Mouse (Mus musculus): ENCODE results near the gene Arl9. TPM values are rescaled to one million over a fixed set of nuclear protein-coding genes. Genes with fewer than 3 reads are reported as not detected.
"Not testable (repeated sequence)": the region's sequence is repeated elsewhere in the genome, so short reads cannot be mapped to it uniquely, and the experiment has no call there.

Gene Arl9
- polyA plus RNA-seq, 1 experiment from 2014 or later, result not detected

DNA sequence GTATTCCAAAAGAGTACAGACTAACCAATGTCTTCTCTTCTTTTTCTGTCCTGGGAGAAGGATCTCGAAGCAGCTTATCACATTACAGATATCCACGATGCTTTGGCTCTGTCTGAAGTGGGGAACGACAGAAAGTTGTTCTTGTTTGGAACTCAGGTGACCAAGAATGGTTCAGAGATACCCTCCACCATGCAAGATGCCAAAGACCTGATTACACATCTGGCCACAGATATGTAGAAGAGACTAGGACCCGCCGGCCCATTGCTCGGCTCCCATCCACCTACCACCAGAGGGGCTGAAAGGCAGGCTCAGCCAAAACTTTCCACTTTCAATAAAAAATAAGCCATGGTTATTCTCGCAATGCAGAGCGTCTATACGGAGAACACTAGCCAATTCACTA is 6.5 kb downstream of the Arl9 start:
- H3K27me3 ChIP-seq (replicated peaks; ENCODE audit: control insufficient read depth, insufficient read depth, low read length), result no peaks in the 10 kb centered on the region
- no peak for ATAC-seq
- H3K4me1 ChIP-seq (ENCODE audit: control insufficient read depth, insufficient read depth, low read depth, low read length), result no peaks in the 10 kb centered on the region
- no peak overlapping the region for H3K9ac ChIP-seq (ENCODE audit: low read depth, low read length)
- no peak overlapping the region for H3K27ac ChIP-seq (ENCODE audit: low read depth, low read length)
- H3K36me3 ChIP-seq (ENCODE audit: control insufficient read depth, insufficient read depth, low read length), result no peaks in the 10 kb centered on the region
- H3K9me3 ChIP-seq (ENCODE audit: control insufficient read depth, low read length), result no peaks in the 10 kb centered on the region
- H3K4me3 ChIP-seq (ENCODE audit: low read length), result no peak overlapping the region
- no peak overlapping the region for H3K4me2 ChIP-seq (ENCODE audit: low read length)
- WGBS, result 95% methylated on average over 9 of the region's 9 CpGs

DNA sequence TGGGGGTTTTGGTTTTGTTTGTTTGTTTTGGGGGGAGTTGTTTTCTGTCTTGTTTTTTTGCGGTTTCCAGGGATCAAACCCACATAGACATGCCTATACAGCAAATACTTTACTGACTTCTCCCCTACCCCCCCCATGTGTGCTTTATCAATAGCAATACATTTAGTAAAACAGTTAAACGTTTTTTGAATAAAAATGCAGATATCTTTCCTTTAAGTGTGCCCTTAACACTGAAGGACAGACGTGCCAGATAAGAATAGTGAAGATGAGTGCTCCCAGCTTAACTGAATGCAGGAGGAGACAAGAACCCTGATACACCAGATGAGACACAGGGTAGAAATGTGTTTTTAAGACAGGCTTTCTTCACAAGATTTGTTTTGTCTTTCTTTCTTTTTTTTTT is 7.2 kb downstream of the Arl9 start:
- Histone ChIP-seq H3K4me2 (ENCODE audit: low read length) (no peak overlapping the region), H3K9ac (ENCODE audit: low read depth, low read length) (no peak overlapping the region), H3K36me3 (ENCODE audit: control insufficient read depth, insufficient read depth, low read length) (no peaks in the 10 kb centered on the region), H3K27ac (ENCODE audit: low read depth, low read length) (no peak overlapping the region), H3K4me3 (ENCODE audit: low read length) (no peak overlapping the region), H3K27me3 (replicated peaks; ENCODE audit: control insufficient read depth, insufficient read depth, low read length) (no peaks in the 10 kb centered on the region), H3K9me3 (ENCODE audit: control insufficient read depth, low read length) (no peaks in the 10 kb centered on the region), H3K4me1 (ENCODE audit: control insufficient read depth, insufficient read depth, low read depth, low read length) (no peaks in the 10 kb centered on the region)
- no peak for ATAC-seq
- 69% methylated on average over 3 of the region's 3 CpGs for WGBS

DNA sequence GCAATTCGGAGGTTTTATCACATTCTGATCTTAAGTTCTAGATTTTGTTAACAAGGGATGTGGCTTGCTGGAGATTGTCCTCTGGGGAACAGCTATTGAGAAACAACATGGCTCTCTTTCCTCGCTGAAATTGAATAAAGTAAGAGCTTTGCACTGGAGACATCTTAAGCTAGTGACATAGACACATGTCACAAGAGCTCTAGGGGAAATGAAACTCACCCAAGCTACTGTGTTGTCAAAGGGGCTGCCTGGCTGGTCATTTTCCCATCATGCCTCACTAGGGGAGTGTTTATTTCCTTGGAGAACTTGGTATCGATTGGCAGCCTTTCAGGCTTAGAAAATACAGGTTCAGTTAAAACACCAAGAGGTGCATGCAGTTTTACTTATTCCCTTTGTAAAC is 9.3 kb downstream of the Arl9 start:
- Histone ChIP-seq H3K27ac (ENCODE audit: low read depth, low read length) (no peak overlapping the region), H3K4me1 (ENCODE audit: control insufficient read depth, insufficient read depth, low read depth, low read length) (no peaks in the 10 kb centered on the region), H3K27me3 (replicated peaks; ENCODE audit: control insufficient read depth, insufficient read depth, low read length) (no peaks in the 10 kb centered on the region), H3K4me3 (ENCODE audit: low read length) (no peak overlapping the region), H3K36me3 (ENCODE audit: control insufficient read depth, insufficient read depth, low read length) (no peaks in the 10 kb centered on the region), H3K9ac (ENCODE audit: low read depth, low read length) (no peak overlapping the region), H3K4me2 (ENCODE audit: low read length) (no peak overlapping the region), H3K9me3 (ENCODE audit: control insufficient read depth, low read length) (no peaks in the 10 kb centered on the region)
- no peak for ATAC-seq
- WGBS, result 83% methylated on average over 3 of the region's 3 CpGs

DNA sequence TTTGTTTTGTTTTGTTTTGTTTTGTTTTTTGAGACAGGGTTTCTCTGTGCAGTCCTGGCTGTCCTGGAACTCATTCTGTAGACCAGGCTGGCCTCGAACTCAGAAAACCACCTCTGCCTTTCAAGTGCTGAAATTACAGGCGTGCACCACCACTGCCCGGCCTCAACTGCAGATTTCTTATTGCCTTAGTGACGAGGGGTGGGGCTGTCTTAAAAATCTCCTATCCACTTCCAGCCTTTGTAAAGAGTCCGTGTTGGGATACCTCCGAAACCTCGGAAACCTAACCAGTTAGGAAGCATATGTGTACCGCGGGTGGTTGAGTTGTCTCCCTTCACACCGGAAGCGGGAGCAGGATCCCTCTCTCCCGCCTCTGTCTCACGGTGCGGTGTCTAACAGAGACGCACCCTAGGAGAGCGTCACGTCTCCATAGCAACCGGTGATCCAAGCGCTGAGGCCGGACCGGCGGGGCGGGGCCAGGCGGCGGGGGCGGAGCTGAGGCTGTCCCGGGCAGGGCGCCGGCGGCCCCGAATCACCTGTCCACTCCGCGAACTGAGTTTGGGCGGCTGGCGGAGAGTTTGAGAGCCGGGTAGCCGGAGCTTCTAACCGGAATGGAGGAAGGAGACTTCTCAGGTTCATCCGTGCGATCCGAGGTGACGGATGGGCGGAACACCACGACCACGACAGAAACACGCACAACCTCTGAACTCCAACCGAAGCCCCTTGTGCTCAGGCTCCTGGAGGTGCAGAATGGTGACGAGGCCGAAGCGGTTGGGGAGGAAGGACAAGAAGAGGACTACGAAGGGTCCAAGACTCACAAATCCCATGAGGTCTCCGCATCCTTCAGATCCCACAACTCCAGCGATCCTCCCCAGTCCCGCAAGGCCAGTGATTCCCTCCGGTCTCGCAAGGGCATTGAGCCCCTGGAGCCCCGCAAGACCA is 12.0 kb downstream of the Arl9 start, which contains the start of gene Thegl:
Thegl (plus strand) TSS at position 480 of the 939 bp plus-strand sequence.
- Histone ChIP-seq H3K4me2 (ENCODE audit: low read length) (peak within 1 kb of the TSS; percentile 90), H3K4me1 (ENCODE audit: control insufficient read depth, insufficient read depth, low read depth, low read length) (no peaks in the 10 kb centered on the region), H3K9me3 (ENCODE audit: control insufficient read depth, low read length) (no peaks in the 10 kb centered on the region), H3K27ac (ENCODE audit: low read depth, low read length) (no peak within 1 kb of the TSS), H3K36me3 (ENCODE audit: control insufficient read depth, insufficient read depth, low read length) (no peaks in the 10 kb centered on the region), H3K27me3 (replicated peaks; ENCODE audit: control insufficient read depth, insufficient read depth, low read length) (no peaks in the 10 kb centered on the region), H3K4me3 (ENCODE audit: low read length) (peak within 1 kb of the TSS; percentile 58), H3K9ac (ENCODE audit: low read depth, low read length) (peak within 1 kb of the TSS; percentile 62)
- WGBS, result 10% methylated on average over 56 of the region's 57 CpGs
- peak; percentile 98 for ATAC-seq

DNA sequence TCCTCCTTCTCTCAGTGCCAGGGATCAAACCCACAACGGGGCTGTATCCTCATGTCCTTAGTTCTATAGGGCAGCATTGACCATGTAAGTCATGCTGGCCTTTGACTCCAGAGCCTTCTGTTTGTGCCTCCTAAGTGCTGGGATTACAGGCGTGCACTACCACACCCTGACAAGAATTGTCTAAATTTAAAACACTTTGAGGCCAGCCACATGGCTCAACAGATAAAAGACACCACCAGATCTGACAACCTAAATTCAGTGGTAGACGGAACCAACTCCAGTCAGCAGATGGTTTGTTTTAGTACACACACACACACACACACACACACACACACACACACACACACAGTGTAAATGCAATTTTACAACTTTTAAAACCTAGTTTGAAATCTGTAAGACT is 24.2 kb downstream of the Arl9 start:
- no peak overlapping the region for H3K4me3 ChIP-seq (ENCODE audit: low read length)
- H3K27ac ChIP-seq (ENCODE audit: low read depth, low read length), result no peak overlapping the region
- H3K9ac ChIP-seq (ENCODE audit: low read depth, low read length), result no peak overlapping the region
- H3K27me3 ChIP-seq (replicated peaks; ENCODE audit: control insufficient read depth, insufficient read depth, low read length), result no peaks in the 10 kb centered on the region
- H3K36me3 ChIP-seq (ENCODE audit: control insufficient read depth, insufficient read depth, low read length), result no peaks in the 10 kb centered on the region
- WGBS, result 86% methylated on average over 3 of the region's 3 CpGs
- H3K9me3 ChIP-seq (ENCODE audit: control insufficient read depth, low read length), result no peaks in the 10 kb centered on the region
- H3K4me1 ChIP-seq (ENCODE audit: control insufficient read depth, insufficient read depth, low read depth, low read length), result no peaks in the 10 kb centered on the region
- no peak overlapping the region for H3K4me2 ChIP-seq (ENCODE audit: low read length)
- no peak for ATAC-seq

DNA sequence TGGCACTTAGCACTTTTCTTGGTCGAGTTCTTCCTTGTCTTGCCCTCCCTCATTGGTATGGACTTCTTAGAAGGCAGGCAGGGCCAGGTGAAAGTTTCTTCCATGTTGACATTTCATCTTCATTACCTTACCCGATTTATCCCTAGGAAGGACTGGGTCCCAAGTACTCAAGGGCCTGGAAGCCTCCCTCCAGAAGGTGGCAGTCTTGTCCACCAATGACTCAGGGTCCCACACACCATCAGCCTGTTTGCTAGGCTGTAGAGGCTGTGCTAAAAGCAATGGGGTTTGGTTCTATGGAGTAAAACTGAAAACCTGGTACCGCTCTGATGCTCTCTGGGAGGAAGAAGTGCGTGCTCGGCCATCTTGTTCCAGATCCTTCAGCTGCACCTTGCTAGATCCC is 25.9 kb downstream of the Arl9 start:
- Histone ChIP-seq H3K4me1 (ENCODE audit: control insufficient read depth, insufficient read depth, low read depth, low read length) (no peaks in the 10 kb centered on the region), H3K4me3 (ENCODE audit: low read length) (no peak overlapping the region), H3K36me3 (ENCODE audit: control insufficient read depth, insufficient read depth, low read length) (no peaks in the 10 kb centered on the region), H3K27me3 (replicated peaks; ENCODE audit: control insufficient read depth, insufficient read depth, low read length) (no peaks in the 10 kb centered on the region), H3K9me3 (ENCODE audit: control insufficient read depth, low read length) (no peaks in the 10 kb centered on the region), H3K27ac (ENCODE audit: low read depth, low read length) (no peak overlapping the region), H3K9ac (ENCODE audit: low read depth, low read length) (no peak overlapping the region), H3K4me2 (ENCODE audit: low read length) (no peak overlapping the region)
- WGBS, result 80% methylated on average over 5 of the region's 5 CpGs
- no peak for ATAC-seq

DNA sequence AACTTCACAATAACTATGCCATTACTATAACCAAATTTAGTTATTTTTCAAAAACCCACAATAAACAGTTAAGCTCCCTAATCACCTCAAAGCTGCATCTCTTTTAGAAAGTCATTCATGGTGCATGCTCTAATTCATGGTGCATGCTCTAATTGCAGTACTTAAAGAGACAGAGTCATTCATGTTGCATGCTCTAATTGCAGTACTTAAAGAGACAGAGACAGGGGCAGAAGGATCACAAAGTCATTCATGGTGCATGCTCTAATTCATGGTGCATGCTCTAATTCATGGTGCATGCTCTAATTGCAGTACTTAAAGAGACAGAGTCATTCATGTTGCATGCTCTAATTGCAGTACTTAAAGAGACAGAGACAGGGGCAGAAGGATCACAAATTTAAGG is 31.2 kb downstream of the Arl9 start:
- not testable (repeated sequence) for H3K36me3 ChIP-seq (ENCODE audit: control insufficient read depth, insufficient read depth, low read length); H3K9ac ChIP-seq (ENCODE audit: low read depth, low read length); H3K4me3 ChIP-seq (ENCODE audit: low read length); H3K9me3 ChIP-seq (ENCODE audit: control insufficient read depth, low read length); H3K4me2 ChIP-seq (ENCODE audit: low read length); ATAC-seq; H3K4me1 ChIP-seq (ENCODE audit: control insufficient read depth, insufficient read depth, low read depth, low read length); H3K27me3 ChIP-seq (replicated peaks; ENCODE audit: control insufficient read depth, insufficient read depth, low read length); H3K27ac ChIP-seq (ENCODE audit: low read depth, low read length)

DNA sequence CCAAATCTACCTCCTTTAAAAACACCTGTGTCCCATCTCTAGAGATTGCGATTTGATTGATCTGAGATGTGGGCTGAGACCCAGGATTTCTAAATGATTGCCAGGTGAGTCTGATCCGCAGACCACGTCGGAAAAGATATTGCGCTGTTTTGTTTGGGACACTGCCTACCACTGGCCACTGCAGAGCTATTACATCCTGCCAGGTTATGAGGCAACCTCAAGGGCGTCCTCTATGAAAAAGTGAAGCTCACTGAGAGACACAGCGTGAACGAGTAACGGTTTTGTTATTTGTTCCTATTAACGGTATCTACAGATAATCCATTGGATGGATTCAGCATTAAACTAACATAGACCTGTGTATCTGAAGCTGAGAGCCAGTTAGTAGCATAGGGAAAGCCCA is 34.6 kb downstream of the Arl9 start:
- no peaks in the 10 kb centered on the region for H3K9me3 ChIP-seq (ENCODE audit: control insufficient read depth, low read length)
- 93% methylated on average over 10 of the region's 10 CpGs for WGBS
- H3K4me2 ChIP-seq (ENCODE audit: low read length), result no peak overlapping the region
- ATAC-seq, result no peak
- no peaks in the 10 kb centered on the region for H3K27me3 ChIP-seq (replicated peaks; ENCODE audit: control insufficient read depth, insufficient read depth, low read length)
- no peaks in the 10 kb centered on the region for H3K4me1 ChIP-seq (ENCODE audit: control insufficient read depth, insufficient read depth, low read depth, low read length)
- no peak overlapping the region for H3K4me3 ChIP-seq (ENCODE audit: low read length)
- no peaks in the 10 kb centered on the region for H3K36me3 ChIP-seq (ENCODE audit: control insufficient read depth, insufficient read depth, low read length)
- H3K9ac ChIP-seq (ENCODE audit: low read depth, low read length), result no peak overlapping the region
- H3K27ac ChIP-seq (ENCODE audit: low read depth, low read length), result no peak overlapping the region

DNA sequence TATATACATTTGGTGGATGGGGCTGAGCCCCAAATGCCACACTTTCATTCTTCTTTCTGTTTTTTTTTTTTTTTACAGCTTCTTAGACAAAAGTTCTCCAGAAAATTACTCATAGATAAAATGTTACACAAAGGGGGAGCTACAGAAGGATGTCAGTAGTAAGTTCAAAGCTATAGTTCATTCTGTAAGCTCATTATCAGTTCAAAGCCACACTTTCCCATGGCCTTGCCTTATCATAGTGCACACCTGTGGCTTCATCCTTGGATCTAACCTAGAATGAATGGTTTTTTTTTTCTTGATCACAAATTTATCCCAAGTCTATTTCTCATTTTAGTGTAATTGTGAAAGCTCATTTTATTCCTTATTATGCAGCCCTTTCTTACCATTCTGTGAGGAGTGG is 35.5 kb downstream of the Arl9 start:
- no peak overlapping the region for H3K27ac ChIP-seq (ENCODE audit: low read depth, low read length)
- H3K4me1 ChIP-seq (ENCODE audit: control insufficient read depth, insufficient read depth, low read depth, low read length), result no peaks in the 10 kb centered on the region
- no peaks in the 10 kb centered on the region for H3K27me3 ChIP-seq (replicated peaks; ENCODE audit: control insufficient read depth, insufficient read depth, low read length)
- ATAC-seq, result no peak
- no peaks in the 10 kb centered on the region for H3K36me3 ChIP-seq (ENCODE audit: control insufficient read depth, insufficient read depth, low read length)
- no peak overlapping the region for H3K4me2 ChIP-seq (ENCODE audit: low read length)
- no peaks in the 10 kb centered on the region for H3K9me3 ChIP-seq (ENCODE audit: control insufficient read depth, low read length)
- H3K9ac ChIP-seq (ENCODE audit: low read depth, low read length), result no peak overlapping the region
- H3K4me3 ChIP-seq (ENCODE audit: low read length), result no peak overlapping the region

Data from hindbrain, embryonic 16.5 days (tissue).